Mouse (Mus musculus) kidney, adult 2 months (tissue): ENCODE data around the gene Iqsec1.

Source experiments
- CTCF ChIP-seq: fragments of 200-500 bp; conservative IDR thresholded peaks from 2 replicates; pipeline ENCODE4 v1.5.1; 2011; ENCODE audit warnings: low read depth, mild to moderate bottlenecking, control low read depth, low read length, moderate library complexity, mixed read lengths; ENCODE audit not compliant: insufficient read depth, insufficient read length
- POLR2A ChIP-seq: fragments of 200-500 bp; IDR thresholded peaks from one replicate; pipeline ENCODE4 v1.6.1; 2011; ENCODE audit warnings: low read depth, low read length, control low read depth

DNA sequence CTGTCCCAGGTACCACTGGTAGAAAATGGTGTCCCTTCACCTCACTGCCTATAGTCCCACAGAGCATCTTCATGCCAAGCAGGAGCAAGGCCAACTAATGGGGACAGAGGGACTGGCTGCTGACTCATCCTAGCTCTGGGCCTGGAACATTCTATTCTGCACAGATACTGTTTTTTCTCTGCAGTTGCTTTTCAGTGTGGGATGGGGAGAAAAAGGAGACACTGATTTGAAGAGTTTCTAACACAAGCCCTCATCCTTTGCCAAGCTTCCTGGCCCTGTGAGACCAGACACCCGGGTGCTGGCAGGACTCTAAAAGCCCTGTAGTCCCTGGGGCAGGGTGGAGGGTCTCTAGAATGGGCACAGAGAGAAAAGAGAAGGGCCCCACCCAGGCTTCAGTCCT lies 292.7 kb downstream of the Iqsec1 start:
- TF ChIP-seq POLR2A (no peak), CTCF (no peak)
